Mouse (Mus musculus) embryo, embryonic 11 days (tissue): ENCODE results near the gene Lbp.

Source experiments
- DNase-seq: peaks from one replicate; pipeline ENCODE4 v3.0.0-alpha.2; 2015

Lbp gene

GRCm38 (mm10) chr2:158316371-158316770 is 10.1 kb downstream of the Lbp start:
- DNase-seq: no peak

GRCm38 (mm10) chr2:158317026-158317425 is 10.7 kb downstream of the Lbp start:
- DNase-seq: peak; percentile 75

- no peak for DNase-seq
Observed at GRCm38 (mm10) chr2:158321596-158321995, 15.3 kb downstream of the Lbp start.

- DNase-seq: no peak
Observed at GRCm38 (mm10) chr2:158322845-158323244, 16.6 kb downstream of the Lbp start.

GRCm38 (mm10) chr2:158324531-158325190 is 18.4 kb downstream of the Lbp start:
- DNase-seq: peak; percentile 79

GRCm38 (mm10) chr2:158325609-158326008 is 19.3 kb downstream of the Lbp start:
- DNase-seq: no peak

- DNase-seq: no peak
Observed at GRCm38 (mm10) chr2:158334356-158334755, 28.1 kb downstream of the Lbp start.

- no peak for DNase-seq
Observed at GRCm38 (mm10) chr2:158337698-158338097, 31.4 kb downstream of the Lbp start.

- DNase-seq: peak; percentile 71
Observed at GRCm38 (mm10) chr2:158339948-158340564, 33.8 kb downstream of the Lbp start.

GRCm38 (mm10) chr2:158341324-158341723 is 35.0 kb downstream of the Lbp start:
- DNase-seq: no peak

GRCm38 (mm10) chr2:158343495-158343894 is 37.2 kb downstream of the Lbp start:
- DNase-seq: peak; percentile 62

- no peak for DNase-seq
Observed at GRCm38 (mm10) chr2:158346467-158346866, 40.2 kb downstream of the Lbp start.

GRCm38 (mm10) chr2:158347868-158348267 is 41.6 kb downstream of the Lbp start:
- DNase-seq: peak; percentile 76

GRCm38 (mm10) chr2:158352801-158353520 is 46.7 kb downstream of the Lbp start:
- no peak for DNase-seq

- DNase-seq: no peak
Observed at GRCm38 (mm10) chr2:158354348-158355114, 48.2 kb downstream of the Lbp start.

GRCm38 (mm10) chr2:158355238-158355637 is 48.9 kb downstream of the Lbp start:
- no peak for DNase-seq

GRCm38 (mm10) chr2:158356121-158356520 is 49.8 kb downstream of the Lbp start:
- DNase-seq: no peak

GRCm38 (mm10) chr2:158359757-158360620 is 53.7 kb downstream of the Lbp start:
- no peak for DNase-seq

GRCm38 (mm10) chr2:158360873-158361677 is 54.8 kb downstream of the Lbp start:
- DNase-seq: peak; percentile 95

- no peak for DNase-seq
Observed at GRCm38 (mm10) chr2:158361678-158362320, 55.5 kb downstream of the Lbp start.

- DNase-seq: no peak
Observed at GRCm38 (mm10) chr2:158364175-158364574, 57.9 kb downstream of the Lbp start.
